Mouse (Mus musculus) thymus, adult 2 months (tissue): ENCODE results near the gene Mpig6b. TPM values are rescaled to one million over a fixed set of nuclear protein-coding genes. Genes with fewer than 3 reads are reported as not detected.

ENCODE experiments used
- DNase-seq: peaks from one replicate; pipeline ENCODE4 v3.0.0; 2021
- H3K27ac ChIP-seq: fragments of 200-500 bp; 2 replicates; pipeline ENCODE4 v1.5.1; 2012; ENCODE audit warnings: low read length, control low read depth; ENCODE audit not compliant: control insufficient read depth, insufficient read depth
- H3K27me3 ChIP-seq: fragments of 200-500 bp; 2 replicates; pipeline ENCODE4 v1.6.1; 2012; ENCODE audit warnings: mild to moderate bottlenecking, low read length, moderate library complexity, mixed read lengths; ENCODE audit not compliant: control insufficient read depth, insufficient read depth
- H3K36me3 ChIP-seq: fragments of 200-500 bp; 2 replicates; pipeline ENCODE4 v1.6.1; 2012; ENCODE audit warnings: mild to moderate bottlenecking, low read length, moderate library complexity; ENCODE audit not compliant: control insufficient read depth, insufficient read depth
- H3K4me1 ChIP-seq: fragments of 200-500 bp; replicated peaks from 2 replicates; pipeline ENCODE4 v1.6.1; 2012; ENCODE audit warnings: low read length; ENCODE audit not compliant: control insufficient read depth, insufficient read depth
- H3K4me3 ChIP-seq: fragments of 200-500 bp; 2 replicates; pipeline ENCODE4 v1.5.1; 2012; ENCODE audit warnings: mild to moderate bottlenecking, low read length, control low read depth, moderate library complexity; ENCODE audit not compliant: control insufficient read depth, insufficient read depth
- CTCF ChIP-seq: fragments of 200-500 bp; IDR thresholded peaks from 2 replicates; pipeline ENCODE4 v1.5.1; 2012; ENCODE audit warnings: mild to moderate bottlenecking, control low read depth, low read length, moderate library complexity, borderline replicate concordance; ENCODE audit not compliant: control insufficient read depth, poor library complexity, insufficient read depth; ENCODE audit errors: extremely low read depth
- POLR2A ChIP-seq: fragments of 200-500 bp; IDR thresholded peaks from 2 replicates; pipeline ENCODE4 v1.6.1; 2012; ENCODE audit warnings: mild to moderate bottlenecking, low read length, control low read depth, moderate library complexity; ENCODE audit not compliant: control insufficient read depth, poor library complexity, insufficient read depth; ENCODE audit errors: extremely low read depth
- WGBS: fragments of 180-500 bp; shearing (Covaris S2); methylation state at CpG from one replicate; pipeline ENCODE4 v1.1.7; 2018; 5-methylcytosine and 5-hydroxymethylcytosine counted together
- polyA plus RNA-seq: library from polyadenylated mRNA; depleted of rRNA; stranded (reverse); fragments of >200 nt; gene quantifications from 2 replicates; pipeline ENCODE4 v1.2.3, GENCODE M21; 2012

Gene Mpig6b
- polyA plus RNA-seq, 1 experiment = 0.20 TPM

GRCm38 (mm10) chr17:35031880-35032279 is 34.1 kb downstream of the Mpig6b start:
- WGBS = 85% methylated on average over 7 of the region's 7 CpGs
- no peak overlapping the region for H3K4me3 ChIP-seq
- peaks cover 35% of the 10 kb centered on the region for H3K4me1 ChIP-seq
- TF ChIP-seq POLR2A = no peak
- TF ChIP-seq CTCF = no peak
- H3K36me3 ChIP-seq = no peaks in the 10 kb centered on the region
- no peaks in the 10 kb centered on the region for H3K27me3 ChIP-seq
- no peak for DNase-seq
- H3K27ac ChIP-seq = no peak overlapping the region

GRCm38 (mm10) chr17:35031272-35031671 is 34.7 kb downstream of the Mpig6b start:
- Histone ChIP-seq H3K4me3 (no peak overlapping the region), H3K36me3 (no peaks in the 10 kb centered on the region), H3K4me1 (peaks cover 38% of the 10 kb centered on the region), H3K27me3 (no peaks in the 10 kb centered on the region), H3K27ac (no peak overlapping the region)
- TF ChIP-seq POLR2A (no peak), CTCF (no peak)
- 95% methylated on average over 11 of the region's 11 CpGs for WGBS
- DNase-seq = no peak

GRCm38 (mm10) chr17:35029691-35030532 is 36.1 kb downstream of the Mpig6b start:
- 15% methylated on average over 19 of the region's 19 CpGs for WGBS
- H3K27ac ChIP-seq = peak overlapping the region; percentile 6; the same call in 1 of the 2 replicates
- DNase-seq = peak; percentile 38
- no peaks in the 10 kb centered on the region for H3K27me3 ChIP-seq
- peaks cover 39% of the 10 kb centered on the region for H3K4me1 ChIP-seq
- no peaks in the 10 kb centered on the region for H3K36me3 ChIP-seq
- peak overlapping the region; percentile 10 for H3K4me3 ChIP-seq
- TF ChIP-seq POLR2A (no peak), CTCF (peak; percentile 49; the same call in 1 of the 2 replicates)

- H3K27me3 ChIP-seq = no peaks in the 10 kb centered on the region
- H3K4me3 ChIP-seq = no peak overlapping the region
- TF ChIP-seq CTCF = no peak
- no peak for TF ChIP-seq POLR2A
- no peaks in the 10 kb centered on the region for H3K36me3 ChIP-seq
- WGBS = 48% methylated on average over 2 of the region's 2 CpGs
- DNase-seq = no peak
- peaks cover 38% of the 10 kb centered on the region for H3K4me1 ChIP-seq
- H3K27ac ChIP-seq = no peak overlapping the region
These were observed 37.7 kb downstream of the Mpig6b start for GRCm38 (mm10) chr17:35028315-35028714.

GRCm38 (mm10) chr17:35027277-35028068 is 38.5 kb downstream of the Mpig6b start, which contains the start of gene Sapcd1:
Gene Sapcd1, minus strand, starts transcription at chr17:35028016.
- Histone ChIP-seq H3K4me1 (peaks cover 38% of the 10 kb centered on the region), H3K36me3 (no peaks in the 10 kb centered on the region), H3K27ac (no peak within 1 kb of the TSS), H3K4me3 (no peak within 1 kb of the TSS), H3K27me3 (no peaks in the 10 kb centered on the region)
- WGBS = 35% methylated on average over 13 of the region's 13 CpGs
- no peak for DNase-seq
- TF ChIP-seq POLR2A = no peak
- no peak for TF ChIP-seq CTCF

- Histone ChIP-seq H3K4me1 (peaks cover 42% of the 10 kb centered on the region), H3K27me3 (no peaks in the 10 kb centered on the region), H3K27ac (no peak overlapping the region), H3K4me3 (no peak overlapping the region), H3K36me3 (no peaks in the 10 kb centered on the region)
- whole genome bisulfite sequencing = 99% methylated on average over 5 of the region's 5 CpGs
- TF ChIP-seq CTCF = no peak
- TF ChIP-seq POLR2A = no peak
- DNase-seq = no peak
These were observed 39.8 kb downstream of the Mpig6b start for GRCm38 (mm10) chr17:35026206-35026605.
